Mouse (Mus musculus) fat pad, adult 2 months (tissue): ENCODE data around the gene Gm10563.
A peak's percentile ranks its signal among the peaks of the same experiment; 100 is the strongest.

Experiments used
- DNase-seq: peaks from one replicate; pipeline ENCODE4 v3.0.0-alpha.2; 2011; ENCODE audit warnings: low read depth, low spot score; ENCODE audit errors: extremely low read depth

Gm10563 gene

DNA sequence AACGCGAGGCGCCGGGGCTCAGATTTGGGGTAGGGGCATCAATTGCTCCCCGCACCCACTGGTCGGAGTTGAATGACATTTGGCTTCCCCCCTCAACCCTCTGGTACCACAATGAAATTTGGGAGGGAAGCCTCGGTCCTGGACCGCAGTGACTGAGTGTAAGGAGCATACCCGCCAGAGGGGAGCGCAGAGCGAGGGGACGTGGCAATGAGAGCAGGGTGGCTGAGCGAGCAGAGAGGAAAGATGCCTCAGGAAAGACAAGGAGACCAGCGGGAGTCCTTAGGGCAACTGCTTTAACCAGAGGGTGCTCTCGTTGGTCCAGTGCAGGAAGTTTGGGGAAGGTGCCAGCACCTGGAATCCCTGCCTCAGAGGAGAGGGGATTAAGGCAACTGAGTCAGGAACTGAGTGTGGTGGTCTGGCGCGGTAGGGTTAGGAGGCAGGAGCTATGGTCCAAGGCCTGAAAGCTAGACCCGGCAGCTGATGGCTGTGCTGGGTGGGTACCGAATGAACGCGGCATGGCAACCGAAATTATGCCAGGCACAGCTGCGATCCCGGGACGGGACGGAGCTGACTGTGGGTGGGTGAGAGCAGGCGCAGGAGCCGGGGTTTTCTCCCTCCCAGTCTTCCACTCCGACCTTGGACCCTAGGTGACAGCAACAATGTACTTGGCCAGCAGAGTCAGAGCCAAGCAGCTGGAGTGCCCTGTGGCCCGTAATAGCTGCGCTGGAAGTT, 8.4 kb upstream of the Gm10563 start:
- no peak for DNase-seq

- DNase-seq = no peak
These were observed 7.9 kb upstream of the Gm10563 start, which contains the start of gene Mmp23 for GRCm38 (mm10) chr4:155653086-155653450. Mmp23 (minus strand) TSS chr4:155653384.

DNA sequence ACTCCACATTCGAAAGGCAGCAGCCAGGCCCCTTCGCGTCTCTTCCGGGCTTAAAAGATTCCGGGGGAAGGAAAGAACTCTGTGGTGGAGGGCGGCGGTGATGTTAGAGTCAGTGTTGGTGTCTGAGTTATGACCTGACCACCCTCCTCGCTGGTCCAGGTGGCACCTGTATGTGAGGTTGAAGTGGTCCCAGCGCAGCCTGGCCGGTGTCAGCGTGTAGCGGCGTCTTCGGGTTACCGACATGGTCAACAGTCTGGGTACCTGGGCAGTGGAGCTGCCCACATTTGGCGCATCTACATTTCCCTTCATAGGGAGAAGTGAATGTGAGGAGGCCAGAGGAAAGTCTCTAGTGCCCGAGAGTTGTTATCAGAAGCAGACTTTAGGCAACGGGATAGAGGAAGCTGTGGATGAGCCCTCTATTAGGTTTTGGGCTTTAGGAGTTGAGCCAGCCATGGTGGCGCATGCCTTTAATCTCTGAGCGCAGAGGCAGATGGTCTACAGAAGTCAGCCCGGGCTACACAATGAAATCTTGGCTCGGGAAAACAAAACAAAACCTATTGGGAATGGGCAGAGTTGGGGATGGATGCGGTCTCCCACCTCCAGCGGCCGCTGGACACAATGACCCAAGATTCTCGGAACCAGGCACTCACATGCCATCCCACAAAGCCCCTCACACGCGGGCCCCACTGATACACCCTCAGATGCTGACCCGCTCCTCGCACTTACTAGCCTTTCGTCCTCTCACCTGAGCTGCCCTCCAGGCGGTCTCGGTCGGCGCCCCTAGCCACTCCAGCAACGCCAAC, 7.3 kb upstream of the Gm10563 start:
- no peak for DNase-seq

DNA sequence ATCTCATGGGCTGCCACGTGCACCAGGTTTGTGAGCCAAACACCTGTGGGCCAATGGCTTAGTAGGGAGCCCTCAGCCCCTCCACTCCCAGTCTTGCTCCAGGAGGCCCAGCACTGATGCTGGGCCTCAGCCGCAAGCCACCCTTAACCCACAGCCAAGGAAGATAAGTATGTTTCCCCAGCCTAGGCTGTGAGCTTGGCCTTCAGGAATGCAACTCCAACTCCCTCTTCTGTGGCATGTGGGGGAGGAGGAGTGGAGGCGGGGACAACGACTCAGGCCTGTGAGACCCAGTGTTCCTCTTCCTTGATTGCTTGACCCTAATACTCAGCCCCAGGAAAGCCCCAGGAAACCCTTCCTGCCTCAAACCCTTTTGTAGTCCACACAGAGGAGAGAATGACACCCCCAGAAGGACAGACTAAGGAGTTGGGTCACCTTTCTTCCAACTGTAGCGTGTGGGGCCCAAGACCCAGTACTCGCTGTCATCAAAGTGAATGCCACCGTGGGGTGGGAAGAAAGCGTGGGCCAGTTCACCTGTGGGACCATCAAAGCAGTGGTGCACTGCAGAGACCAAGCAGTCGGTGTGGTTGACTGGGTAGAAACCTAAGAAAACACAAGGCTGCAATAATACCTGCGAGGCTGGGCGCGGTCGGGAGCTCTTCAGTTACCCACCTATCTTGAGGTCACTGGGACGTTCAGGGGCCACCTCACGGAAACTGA, 6.5 kb upstream of the Gm10563 start:
- DNase-seq = no peak

DNA sequence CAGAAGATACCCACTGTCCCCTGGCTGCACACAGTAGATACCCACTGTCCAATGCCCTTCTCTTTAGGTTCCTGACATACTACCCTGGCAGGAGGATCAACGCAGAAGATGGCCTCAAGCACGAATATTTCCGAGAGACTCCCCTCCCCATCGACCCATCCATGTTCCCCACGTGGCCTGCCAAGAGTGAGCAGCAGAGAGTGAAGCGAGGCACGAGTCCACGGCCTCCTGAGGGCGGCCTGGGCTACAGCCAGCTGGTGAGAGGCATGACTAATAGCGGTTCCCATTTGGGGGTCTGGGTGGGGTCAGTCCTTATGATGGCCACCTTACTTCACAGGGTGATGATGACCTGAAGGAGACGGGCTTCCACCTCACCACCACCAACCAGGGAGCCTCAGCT, 4.1 kb upstream of the Gm10563 start:
- DNase-seq = no peak

DNA sequence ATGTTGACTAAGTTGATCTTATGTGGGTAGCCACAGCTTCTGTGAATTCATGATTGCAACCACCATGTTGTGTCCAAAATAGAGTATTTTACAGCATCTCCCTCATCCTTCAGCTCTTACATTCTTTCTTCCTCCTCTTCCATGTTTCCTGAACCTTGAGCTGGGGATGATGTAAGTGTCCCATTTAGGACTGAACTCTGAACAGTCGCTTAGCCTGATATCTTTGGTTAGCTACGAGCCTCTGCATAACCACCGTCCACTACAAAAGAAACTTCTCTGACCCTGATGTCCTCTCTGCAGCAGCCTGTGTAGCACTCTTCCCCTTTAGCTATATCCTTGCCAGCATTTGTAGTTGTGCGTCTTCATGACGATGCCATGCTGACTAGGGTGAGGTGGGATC, 513 bp upstream of the Gm10563 start:
- DNase-seq = no peak

- DNase-seq = no peak
These were observed 1.7 kb downstream of the Gm10563 start for GRCm38 (mm10) chr4:155643531-155643930.

DNA sequence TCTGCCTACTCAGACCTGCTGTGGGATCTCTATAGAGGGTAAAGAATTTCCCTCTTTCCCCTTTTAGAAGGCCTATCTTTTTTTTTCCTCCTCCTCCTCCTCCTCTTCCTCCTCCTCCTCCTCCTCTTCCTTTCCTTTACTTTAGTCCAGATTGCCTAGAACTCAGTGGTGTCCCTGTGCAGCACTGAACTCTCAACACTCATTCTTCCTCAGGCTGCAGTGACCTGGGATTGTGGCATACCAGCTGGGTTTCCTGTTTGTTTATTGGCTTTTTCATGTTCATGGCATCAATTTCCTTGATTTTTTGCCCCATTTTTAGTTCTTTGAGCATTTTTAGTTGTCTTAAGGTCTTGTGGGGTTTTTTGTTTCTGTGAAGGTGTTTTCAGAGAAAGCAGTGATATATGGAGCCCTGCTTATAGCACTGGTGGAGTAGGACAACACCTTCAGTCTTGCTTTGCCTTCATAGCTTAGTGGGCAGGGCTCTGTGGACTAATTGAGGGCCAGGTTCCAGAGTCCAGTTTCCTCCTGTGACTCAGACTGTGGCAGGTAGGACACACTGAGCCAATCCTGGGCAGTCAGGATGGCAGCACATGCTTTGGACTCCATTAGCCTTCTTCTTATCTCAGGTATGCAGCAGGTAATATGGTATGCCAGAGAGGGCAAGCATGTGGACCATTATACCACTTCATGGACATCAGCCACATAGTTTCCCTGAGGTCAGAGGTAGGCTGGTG, 9.3 kb downstream of the Gm10563 start:
- DNase-seq = no peak

DNA sequence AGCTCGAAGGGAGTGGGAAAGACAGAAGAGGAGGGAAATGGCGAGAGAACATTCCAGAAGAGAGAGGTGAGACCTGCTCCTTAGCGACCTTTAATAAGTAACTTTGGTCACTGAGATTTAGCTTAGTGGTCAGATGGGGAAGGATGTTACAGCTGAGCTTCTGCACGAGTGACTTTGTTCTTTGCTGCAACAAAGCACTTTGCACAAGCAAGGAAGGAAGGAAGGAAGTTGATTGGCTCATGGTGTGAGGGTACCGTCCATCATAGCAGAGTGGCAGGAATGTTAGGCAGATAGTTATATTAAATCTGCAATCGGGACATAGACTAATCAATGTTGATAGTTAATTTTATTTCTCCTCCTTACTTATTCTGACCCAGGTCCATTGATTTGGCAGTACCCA, 14.9 kb downstream of the Gm10563 start:
- no peak for DNase-seq

DNA sequence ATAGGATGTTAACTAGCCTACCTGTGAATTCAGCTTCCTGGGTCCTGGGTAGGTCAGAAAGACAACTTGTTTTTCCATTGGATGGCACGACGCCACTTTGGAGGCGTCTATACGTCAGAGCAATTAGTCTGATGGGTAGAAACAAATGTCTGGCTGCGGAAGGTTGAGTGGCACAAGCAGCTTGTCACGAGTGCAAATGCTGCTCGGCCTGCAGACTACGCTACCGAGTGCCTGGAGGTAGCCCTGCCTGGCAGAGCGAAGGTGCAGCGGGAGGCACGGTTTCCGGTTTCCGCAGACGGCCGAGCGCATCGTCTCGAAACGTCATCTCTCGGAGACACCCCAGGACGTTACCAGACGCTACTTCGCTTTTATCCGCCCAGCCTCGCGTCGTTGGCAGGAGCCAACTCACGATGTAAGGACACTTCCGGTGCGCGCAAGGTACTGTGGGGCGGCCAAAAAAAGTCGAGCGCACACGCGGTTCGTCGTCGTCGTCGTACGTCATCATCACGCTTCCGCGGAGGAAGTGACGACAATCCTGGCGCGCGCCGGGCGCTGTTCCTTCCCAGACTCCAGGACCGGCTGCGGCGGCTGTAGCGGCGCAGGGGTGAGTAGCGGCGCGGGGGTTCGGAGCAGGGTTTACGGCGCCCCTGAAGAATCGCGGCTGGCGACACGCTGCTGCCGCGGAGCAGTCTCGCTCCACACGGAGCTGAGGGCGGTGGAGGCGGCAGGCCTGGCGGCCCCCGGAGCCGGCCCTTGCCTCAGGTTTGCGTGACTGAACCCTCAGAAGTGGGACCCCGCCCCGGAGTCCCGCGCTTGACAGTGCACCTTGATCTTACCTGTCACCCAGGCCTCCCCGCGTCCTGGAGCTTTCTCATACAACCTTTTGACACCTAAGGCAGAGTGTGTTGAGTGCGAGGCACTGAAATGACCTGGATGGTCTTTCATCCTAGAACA, 20.6 kb downstream of the Gm10563 start, which contains the start of gene Cdk11b:
Cdk11b (plus strand) TSS at position 517 of the 954 bp plus-strand sequence.
- DNase-seq = peak; percentile 87

- no peak for DNase-seq
These were observed 26.9 kb downstream of the Gm10563 start for GRCm38 (mm10) chr4:155618321-155618720.

GRCm38 (mm10) chr4:155613264-155613663, 31.9 kb downstream of the Gm10563 start:
- DNase-seq = no peak

DNA sequence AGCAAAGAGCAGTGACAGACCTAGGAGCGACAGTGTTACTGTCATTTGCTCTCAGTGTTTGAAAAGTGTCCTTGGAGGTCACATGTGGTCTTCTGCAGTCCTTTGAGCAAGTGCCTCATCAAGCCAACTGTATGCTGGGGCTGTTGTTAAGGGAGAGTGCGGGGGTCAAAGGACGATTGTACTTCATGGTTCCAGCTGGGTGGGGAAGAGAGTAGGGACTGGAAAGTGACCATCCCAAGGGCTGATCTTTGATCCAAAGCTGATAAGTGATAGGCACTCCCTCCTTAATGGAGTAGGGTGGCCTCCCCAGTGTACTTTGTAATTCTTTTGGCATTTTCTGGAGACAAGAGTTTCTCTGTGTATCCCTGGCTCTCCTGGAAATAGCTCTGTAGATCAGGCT, 33.3 kb downstream of the Gm10563 start:
- DNase-seq = no peak

DNA sequence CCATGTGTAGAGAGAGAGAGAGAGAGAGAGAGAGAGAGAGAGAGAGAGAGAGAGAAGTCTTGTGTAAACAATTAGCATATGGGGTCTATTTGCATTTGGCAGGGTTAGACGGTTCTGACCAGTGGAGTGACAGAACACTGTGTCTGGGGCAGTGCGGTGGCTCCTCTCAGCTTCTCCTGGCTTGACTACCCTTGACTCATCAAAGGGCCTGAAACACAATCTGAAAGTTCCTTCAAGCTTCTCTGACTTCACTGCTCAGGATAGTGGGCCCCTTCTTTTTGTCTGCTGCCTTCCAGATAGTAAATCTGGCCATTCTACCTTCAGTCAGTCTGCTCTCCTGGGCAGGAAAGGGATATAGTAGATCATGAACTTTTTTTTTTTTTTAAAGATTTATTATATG, 38.4 kb downstream of the Gm10563 start:
- no peak for DNase-seq

- no peak for DNase-seq
These were observed 40.1 kb downstream of the Gm10563 start for GRCm38 (mm10) chr4:155605132-155605531.

DNA sequence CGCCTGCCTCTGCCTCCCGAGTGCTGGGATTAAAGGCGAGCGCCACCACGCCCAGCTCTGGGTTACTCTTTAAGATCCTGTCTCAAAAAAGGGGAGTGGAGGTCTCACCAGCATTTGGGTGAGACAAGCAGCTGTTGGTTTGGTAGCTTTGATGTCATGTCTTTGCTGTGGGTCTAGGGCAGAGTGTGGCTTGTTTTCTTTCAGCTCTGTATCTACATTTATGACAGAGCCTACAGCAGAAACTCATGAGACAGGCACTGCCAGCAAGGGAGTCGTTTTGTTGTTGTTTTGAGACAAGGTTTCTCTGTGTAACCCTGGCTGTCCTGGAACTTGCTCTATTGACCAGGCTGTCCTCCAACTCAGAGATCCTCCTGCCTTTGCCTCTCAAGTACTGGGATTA, 41.4 kb downstream of the Gm10563 start:
- no peak for DNase-seq

DNA sequence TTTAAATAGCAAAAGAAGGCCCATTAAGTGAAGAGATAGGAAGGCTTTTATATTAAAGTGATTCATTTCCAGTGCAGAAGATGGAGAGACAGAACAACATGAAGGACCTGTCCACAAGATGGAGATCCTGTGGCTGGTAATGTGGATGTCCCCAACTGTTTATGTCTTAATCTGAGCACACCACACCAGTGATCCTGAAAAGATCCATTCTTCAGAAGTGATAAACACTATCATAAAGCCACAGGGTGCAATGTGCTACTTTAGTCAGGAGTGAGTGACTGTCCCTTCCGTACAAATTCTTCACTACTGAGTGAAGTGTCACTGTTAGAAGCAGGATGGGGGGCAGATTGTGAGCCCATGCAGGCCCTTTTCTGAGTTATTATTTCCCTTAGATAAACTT, 42.5 kb downstream of the Gm10563 start:
- no peak for DNase-seq

DNA sequence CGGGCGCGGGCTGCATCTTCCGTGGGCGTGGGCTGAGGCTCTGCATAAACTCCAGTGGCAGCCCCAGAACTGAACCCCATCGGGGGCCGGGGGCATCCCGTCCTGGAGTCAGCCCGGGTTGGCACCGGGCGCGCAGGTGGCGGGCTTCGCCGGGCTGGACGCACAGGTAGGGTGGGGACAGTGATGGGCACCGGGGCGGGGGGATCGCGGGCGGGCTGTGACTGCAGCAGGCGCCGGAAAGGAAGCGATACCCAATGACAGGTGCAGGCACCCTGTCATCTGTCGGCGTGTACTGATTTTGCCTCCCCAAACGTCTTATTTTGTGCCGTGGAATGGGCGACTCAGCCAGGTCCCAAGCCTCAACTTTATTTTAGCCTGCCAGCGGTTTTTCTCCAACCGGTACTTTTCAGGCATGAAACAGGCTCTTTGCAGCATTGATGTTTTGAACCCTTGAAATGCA, 43.2 kb downstream of the Gm10563 start:
- DNase-seq = no peak

- DNase-seq = no peak
These were observed 43.9 kb downstream of the Gm10563 start, which contains the start of gene Slc35e2 for GRCm38 (mm10) chr4:155601091-155601996. Slc35e2 (plus strand) TSS chr4:155601416.
